Mouse (Mus musculus) olfactory bulb, adult 2 months (tissue): ENCODE results near the gene Tuba3a.

Experiments
- CTCF ChIP-seq: fragments of 200-500 bp; IDR thresholded peaks from 2 replicates; pipeline ENCODE4 v1.5.1; 2012; ENCODE audit warnings: low read depth, mild to moderate bottlenecking, low read length, moderate library complexity; ENCODE audit not compliant: insufficient read depth
- POLR2A ChIP-seq: fragments of 200-500 bp; IDR thresholded peaks from 2 replicates; pipeline ENCODE4 v1.6.1; 2012; ENCODE audit warnings: mild to moderate bottlenecking, low read depth, low read length, moderate library complexity; ENCODE audit not compliant: insufficient read depth

- TF ChIP-seq CTCF (no peak), POLR2A (no peak)
These were observed 1.1 kb upstream of the Tuba3a start for GRCm38 (mm10) chr6:125286944-125287343.
